Mouse (Mus musculus) mature B cell (primary cell): Measurements from ENCODE around the gene Nfic.

Source experiments
- in situ Hi-C: fragments of 300-500 bp; cut with MboI; formaldehyde crosslinking; loops from 2 replicates; pipeline ENCODE4 v1.14.3; 2019

Nfic gene

GRCm38 (mm10) chr10:81430141-81430830 lies 25.1 kb downstream of the Nfic start:
- in situ Hi-C loops = no loop called here

GRCm38 (mm10) chr10:81429605-81430061 lies 25.8 kb downstream of the Nfic start:
- in situ Hi-C loops = no loop called here

GRCm38 (mm10) chr10:81429092-81429491 lies 26.3 kb downstream of the Nfic start:
- in situ Hi-C loops = no loop called here

GRCm38 (mm10) chr10:81428507-81428870 lies 26.9 kb downstream of the Nfic start:
- in situ Hi-C loops = no loop called here

- in situ Hi-C loops = no loop called here
Observed at GRCm38 (mm10) chr10:81427804-81428506, 27.5 kb downstream of the Nfic start.

- in situ Hi-C loops = no loop called here
Observed at GRCm38 (mm10) chr10:81427327-81427726, 28.1 kb downstream of the Nfic start.

- in situ Hi-C loops = no loop called here
Observed at GRCm38 (mm10) chr10:81426897-81427296, 28.5 kb downstream of the Nfic start.

GRCm38 (mm10) chr10:81426081-81426671 lies 29.3 kb downstream of the Nfic start:
- in situ Hi-C loops = no loop called here

- in situ Hi-C loops = no loop called here
Observed at GRCm38 (mm10) chr10:81425236-81425850, 30.1 kb downstream of the Nfic start.

- in situ Hi-C loops = no loop called here
Observed at GRCm38 (mm10) chr10:81424246-81425051, 31.0 kb downstream of the Nfic start.

GRCm38 (mm10) chr10:81423476-81424245 lies 31.8 kb downstream of the Nfic start:
- in situ Hi-C loops = no loop called here

- in situ Hi-C loops = no loop called here
Observed at GRCm38 (mm10) chr10:81422661-81423217, 32.7 kb downstream of the Nfic start.

- in situ Hi-C loops = no loop called here
Observed at GRCm38 (mm10) chr10:81422191-81422590, 33.2 kb downstream of the Nfic start.

- in situ Hi-C loops = no loop called here
Observed at GRCm38 (mm10) chr10:81421797-81422100, 33.7 kb downstream of the Nfic start.

- in situ Hi-C loops = no loop called here
Observed at GRCm38 (mm10) chr10:81421041-81421796, 34.2 kb downstream of the Nfic start.

- in situ Hi-C loops = no loop called here
Observed at GRCm38 (mm10) chr10:81420191-81420767, 35.2 kb downstream of the Nfic start.

- in situ Hi-C loops = no loop called here
Observed at GRCm38 (mm10) chr10:81419111-81419928, 36.1 kb downstream of the Nfic start.

- in situ Hi-C loops = no loop called here
Observed at GRCm38 (mm10) chr10:81418216-81419070, 37.0 kb downstream of the Nfic start.
